Mouse (Mus musculus) heart, postnatal 0 days (tissue): ENCODE measurements around the gene Stk11. TPM values are rescaled to one million over a fixed set of nuclear protein-coding genes. Genes with fewer than 3 reads are reported as not detected.

ENCODE experiments used
- ATAC-seq: fragments of 200-750 bp; cut with Nextera tagmentation; 2 replicates; pipeline ENCODE4 v1.8.0; 2017; ENCODE audit warnings: low read depth, moderate number of reproducible peaks, moderate library complexity; ENCODE audit not compliant: insufficient read depth
- DNase-seq: peaks from one replicate; pipeline ENCODE4 v3.0.0-alpha.2; 2016; ENCODE audit warnings: low spot score
- H3K27ac ChIP-seq: fragments of 300-500 bp; sonication (generic); 2 replicates; pipeline ENCODE4 v1.5.1; 2014; ENCODE audit warnings: low read depth, mild to moderate bottlenecking
- H3K27me3 ChIP-seq: fragments of 300-500 bp; sonication (generic); 2 replicates; pipeline ENCODE4 v1.6.1; 2014; ENCODE audit warnings: low read length, mixed read lengths; ENCODE audit not compliant: control insufficient read depth, insufficient read depth
- H3K36me3 ChIP-seq: fragments of 300-500 bp; sonication (generic); replicated peaks from 2 replicates; pipeline ENCODE4 v1.6.1; 2014; ENCODE audit warnings: low read length, mixed read lengths; ENCODE audit not compliant: control insufficient read depth, insufficient read depth
- H3K4me1 ChIP-seq: fragments of 300-500 bp; sonication (generic); 2 replicates; pipeline ENCODE4 v1.6.1; 2014; ENCODE audit warnings: antibody characterized with exemption; ENCODE audit not compliant: control insufficient read depth, insufficient read depth
- H3K4me2 ChIP-seq: fragments of 300-500 bp; sonication (generic); 2 replicates; pipeline ENCODE4 v1.6.1; 2014; ENCODE audit warnings: low read depth, mild to moderate bottlenecking, low read length, moderate library complexity
- H3K4me3 ChIP-seq: fragments of 300-500 bp; sonication (generic); 2 replicates; pipeline ENCODE4 v1.5.1; 2014; ENCODE audit warnings: low read depth, low read length
- H3K9ac ChIP-seq: fragments of 300-500 bp; sonication (generic); replicated peaks from 2 replicates; pipeline ENCODE4 v1.6.1; 2014; ENCODE audit warnings: low read depth, low read length, mixed read lengths
- H3K9me3 ChIP-seq: fragments of 300-500 bp; sonication (generic); replicated peaks from 2 replicates; pipeline ENCODE4 v1.6.1; 2016; ENCODE audit warnings: low read length; ENCODE audit not compliant: control insufficient read depth
- CTCF ChIP-seq: IDR thresholded peaks from 2 replicates; pipeline ENCODE4 v1.5.1; 2016; ENCODE audit warnings: antibody characterized with exemption, control low read depth, low read depth
- EP300 ChIP-seq: IDR thresholded peaks from 2 replicates; pipeline ENCODE4 v1.6.1; 2016; ENCODE audit warnings: antibody characterized with exemption, low read depth
- WGBS: fragments of 180-500 bp; shearing (Covaris S2); extraction: QIAGEN DNeasy Blood & Tissue Kit; methylation state at CpG from one replicate; pipeline ENCODE4 v1.1.7; 2014; 5-methylcytosine and 5-hydroxymethylcytosine counted together
- polyA plus RNA-seq: library from polyadenylated mRNA; unstranded; fragments of >200 nt; fragmentation: Nextera tagmentation; extraction: Ambion mirVana; gene quantifications from 2 replicates; pipeline ENCODE4 v1.2.1, GENCODE M21; 2015
- total RNA-seq: library from RNA; depleted of rRNA; stranded (reverse); fragments of >200 nt; gene quantifications from 2 replicates; pipeline ENCODE4 v1.2.3, GENCODE M21; 2014; ENCODE audit warnings: low replicate concordance

Gene Stk11
- total and polyA plus RNA-seq, 2 experiments from 2014 or later = 10.8 to 40.3 TPM

GRCm38 (mm10) chr10:80149291-80150225 lies 34.0 kb downstream of the Stk11 start:
- Histone ChIP-seq H3K9ac (peak overlapping the region; percentile 95), H3K4me3 (peak overlapping the region; percentile 90), H3K4me1 (peaks cover 45% of the 10 kb centered on the region), H3K9me3 (no peaks in the 10 kb centered on the region), H3K36me3 (peaks cover 51% of the 10 kb centered on the region), H3K27me3 (no peaks in the 10 kb centered on the region), H3K27ac (peak overlapping the region; percentile 99), H3K4me2 (peak overlapping the region; percentile 85)
- ATAC-seq = peak; percentile 77
- TF ChIP-seq EP300 (peak; percentile 54), CTCF (no peak)
- DNase-seq = peak; percentile 99
- under 1% methylated on average over 88 of the region's 88 CpGs for WGBS

- Histone ChIP-seq H3K27me3 (no peaks in the 10 kb centered on the region), H3K4me2 (peak overlapping the region; percentile 85), H3K9me3 (no peaks in the 10 kb centered on the region), H3K4me1 (peaks cover 45% of the 10 kb centered on the region), H3K27ac (peak overlapping the region; percentile 99), H3K9ac (peak overlapping the region; percentile 95), H3K4me3 (peak overlapping the region; percentile 90), H3K36me3 (peaks cover 51% of the 10 kb centered on the region)
- ATAC-seq = no peak
- peak; percentile 44 for DNase-seq
- WGBS = 1% methylated on average over 49 of the region's 71 CpGs
- TF ChIP-seq CTCF = no peak
- TF ChIP-seq EP300 = no peak; the same call in 1 of the 2 replicates
Observed at GRCm38 (mm10) chr10:80150226-80151210, 34.9 kb downstream of the Stk11 start.

- Histone ChIP-seq H3K4me2 (peak overlapping the region; percentile 85), H3K4me1 (peaks cover 39% of the 10 kb centered on the region), H3K9ac (peak overlapping the region; percentile 95), H3K4me3 (peak overlapping the region; percentile 90), H3K36me3 (peaks cover 54% of the 10 kb centered on the region), H3K9me3 (no peaks in the 10 kb centered on the region), H3K27ac (peak overlapping the region; percentile 99), H3K27me3 (no peaks in the 10 kb centered on the region)
- DNase-seq (peak; percentile 75), ATAC-seq (no peak)
- WGBS = 1% methylated on average over 24 of the region's 26 CpGs
- no peak for TF ChIP-seq CTCF
- TF ChIP-seq EP300 = no peak; the same call in 1 of the 2 replicates
Observed at GRCm38 (mm10) chr10:80151211-80152034, 35.8 kb downstream of the Stk11 start.

GRCm38 (mm10) chr10:80152071-80152872 lies 36.7 kb downstream of the Stk11 start:
- TF ChIP-seq CTCF (no peak), EP300 (no peak)
- H3K27me3 ChIP-seq = no peaks in the 10 kb centered on the region
- peaks cover 37% of the 10 kb centered on the region for H3K4me1 ChIP-seq
- H3K36me3 ChIP-seq = peaks cover 63% of the 10 kb centered on the region
- DNase-seq (peak; percentile 80), ATAC-seq (no peak)
- peak overlapping the region; percentile 95 for H3K9ac ChIP-seq
- no peaks in the 10 kb centered on the region for H3K9me3 ChIP-seq
- peak overlapping the region; percentile 99 for H3K27ac ChIP-seq
- H3K4me2 ChIP-seq = peak overlapping the region; percentile 85
- 5% methylated on average over 15 of the region's 15 CpGs for WGBS
- peak overlapping the region; percentile 90 for H3K4me3 ChIP-seq
